Mouse (Mus musculus): Measurements from ENCODE around the gene Hsd11b1.
"Not testable (repeated sequence)": the region's sequence is repeated elsewhere in the genome, so short reads cannot be mapped to it uniquely, and the experiment has no call there.

Gene Hsd11b1

GRCm38 (mm10) chr1:193263955-193264598 lies at the start of gene Hsd11b1:
Hsd11b1 (minus strand) TSS chr1:193264075.
- no peak for DNase-seq (ENCODE audit: low read depth, low spot score)

- DNase-seq (ENCODE audit: low read depth, low spot score) = no peak
These were observed 47.7 kb upstream of the Hsd11b1 start for GRCm38 (mm10) chr1:193311596-193311995.

GRCm38 (mm10) chr1:193310519-193311085 lies 46.7 kb upstream of the Hsd11b1 start:
- no peak for DNase-seq (ENCODE audit: low read depth, low spot score)

GRCm38 (mm10) chr1:193309785-193310518 lies 46.1 kb upstream of the Hsd11b1 start:
- no peak for DNase-seq (ENCODE audit: low read depth, low spot score)

- no peak for DNase-seq (ENCODE audit: low read depth, low spot score)
These were observed 43.0 kb upstream of the Hsd11b1 start for GRCm38 (mm10) chr1:193306832-193307231.

GRCm38 (mm10) chr1:193305386-193305785 lies 41.5 kb upstream of the Hsd11b1 start:
- DNase-seq (ENCODE audit: low read depth, low spot score) = no peak

- DNase-seq (ENCODE audit: low read depth, low spot score) = no peak
These were observed 39.2 kb upstream of the Hsd11b1 start for GRCm38 (mm10) chr1:193303096-193303495.

- no peak for DNase-seq (ENCODE audit: low read depth, low spot score)
These were observed 38.2 kb upstream of the Hsd11b1 start for GRCm38 (mm10) chr1:193302093-193302405.

- DNase-seq (ENCODE audit: low read depth, low spot score) = no peak
These were observed 37.6 kb upstream of the Hsd11b1 start for GRCm38 (mm10) chr1:193301216-193302092.

- no peak for DNase-seq (ENCODE audit: low read depth, low spot score)
These were observed 36.1 kb upstream of the Hsd11b1 start for GRCm38 (mm10) chr1:193299995-193300394.

- DNase-seq (ENCODE audit: low read depth, low spot score) = no peak
These were observed 34.4 kb upstream of the Hsd11b1 start for GRCm38 (mm10) chr1:193298141-193298765.

- no peak for DNase-seq (ENCODE audit: low read depth, low spot score)
These were observed 32.0 kb upstream of the Hsd11b1 start for GRCm38 (mm10) chr1:193295920-193296319.

- no peak for DNase-seq (ENCODE audit: low read depth, low spot score)
These were observed 30.1 kb upstream of the Hsd11b1 start for GRCm38 (mm10) chr1:193293926-193294325.

GRCm38 (mm10) chr1:193293039-193293438 lies 29.2 kb upstream of the Hsd11b1 start:
- DNase-seq (ENCODE audit: low read depth, low spot score) = no peak

GRCm38 (mm10) chr1:193290686-193291085 lies 26.8 kb upstream of the Hsd11b1 start:
- no peak for DNase-seq (ENCODE audit: low read depth, low spot score)

- no peak for DNase-seq (ENCODE audit: low read depth, low spot score)
These were observed 26.0 kb upstream of the Hsd11b1 start for GRCm38 (mm10) chr1:193289914-193290313.

GRCm38 (mm10) chr1:193289076-193289475 lies 25.2 kb upstream of the Hsd11b1 start:
- DNase-seq (ENCODE audit: low read depth, low spot score) = no peak

- no peak for DNase-seq (ENCODE audit: low read depth, low spot score)
These were observed 23.7 kb upstream of the Hsd11b1 start for GRCm38 (mm10) chr1:193287578-193287977.

GRCm38 (mm10) chr1:193285766-193286325 lies 22.0 kb upstream of the Hsd11b1 start:
- DNase-seq (ENCODE audit: low read depth, low spot score) = not testable (repeated sequence)

GRCm38 (mm10) chr1:193284228-193284779 lies 20.4 kb upstream of the Hsd11b1 start:
- DNase-seq (ENCODE audit: low read depth, low spot score) = no peak

- no peak for DNase-seq (ENCODE audit: low read depth, low spot score)
These were observed 17.5 kb upstream of the Hsd11b1 start for GRCm38 (mm10) chr1:193281344-193281743.
